Mouse (Mus musculus) c-Kit-positive CD71-positive TER-119-negative erythroid progenitor cells, embryonic 14.5 days (primary cell): Measurements from ENCODE around the gene Prkab2.

ENCODE experiments used
- DNase-seq: peaks from one replicate; pipeline ENCODE4 v3.0.0-alpha.2; 2013; ENCODE audit warnings: low read depth

Prkab2 gene

DNA sequence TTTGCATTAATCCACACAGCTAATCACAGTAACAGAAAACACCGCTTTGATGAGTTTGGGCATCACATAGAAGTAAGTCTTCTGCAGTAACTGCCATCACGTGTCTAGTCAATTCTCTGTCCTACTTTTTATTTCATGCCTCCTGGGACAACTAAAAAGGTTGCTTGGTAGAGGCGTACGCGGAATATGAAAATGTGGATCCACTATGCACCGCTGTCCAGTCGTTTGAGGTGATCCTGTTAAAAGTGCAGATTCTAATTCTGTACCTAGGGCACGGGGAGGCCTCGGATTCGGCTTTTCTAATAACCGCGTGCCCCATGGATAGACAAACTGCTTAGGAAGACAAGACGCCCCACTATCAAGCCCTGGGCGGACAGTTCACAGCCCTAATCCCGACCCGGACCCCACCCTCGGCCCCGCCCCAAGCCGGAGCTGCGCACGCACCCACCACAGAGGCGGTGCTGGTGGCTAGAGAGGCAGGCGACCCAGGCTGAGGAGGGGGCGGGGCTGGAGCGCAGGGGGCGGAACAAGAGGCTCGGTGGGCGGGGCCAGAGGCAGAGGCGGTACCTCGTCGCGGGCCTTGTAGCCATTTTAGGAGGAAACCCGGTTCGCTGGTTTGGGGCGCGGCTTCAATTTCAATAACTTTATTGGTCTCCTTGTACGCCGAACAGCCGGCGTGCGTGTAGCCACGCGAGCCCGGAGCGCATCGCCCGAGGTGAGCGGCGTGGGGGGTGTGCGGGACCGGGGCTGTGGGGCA is at the start of gene Prkab2:
Gene Prkab2, plus strand, starts transcription at position 539 of the 757 bp plus-strand sequence.
- DNase-seq, result peak; percentile 92

DNA sequence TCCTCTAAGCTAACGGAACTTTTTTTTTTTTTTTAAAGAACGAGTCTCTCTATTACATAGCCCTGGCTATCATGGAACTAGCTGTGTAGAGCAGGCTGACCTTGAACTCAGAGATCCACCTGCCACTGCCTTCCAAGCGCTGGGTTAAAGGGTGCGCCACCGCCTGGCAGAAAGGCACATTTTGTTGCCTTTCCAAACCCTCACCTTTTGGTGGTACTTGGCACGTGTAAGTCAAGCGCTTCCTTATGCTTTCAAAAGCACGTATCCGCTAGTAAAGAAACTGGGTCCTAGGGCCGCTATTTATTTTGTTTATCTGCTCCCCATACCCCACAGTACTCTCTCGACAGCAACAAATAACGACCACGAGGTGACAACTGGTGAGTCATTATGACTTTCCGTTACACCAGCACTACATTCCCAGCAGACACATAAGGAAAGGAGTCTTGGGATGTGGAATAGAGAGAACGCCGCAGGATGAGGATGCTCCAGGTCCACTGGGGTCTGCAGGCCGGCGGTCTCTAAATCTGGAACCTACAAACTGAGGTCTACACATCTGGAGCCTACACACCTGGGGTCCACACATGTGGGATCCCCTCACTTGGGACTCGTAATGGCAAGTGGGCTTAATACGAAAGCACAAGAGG is 48.7 kb upstream of the Prkab2 start:
- peak; percentile 65 for DNase-seq

DNA sequence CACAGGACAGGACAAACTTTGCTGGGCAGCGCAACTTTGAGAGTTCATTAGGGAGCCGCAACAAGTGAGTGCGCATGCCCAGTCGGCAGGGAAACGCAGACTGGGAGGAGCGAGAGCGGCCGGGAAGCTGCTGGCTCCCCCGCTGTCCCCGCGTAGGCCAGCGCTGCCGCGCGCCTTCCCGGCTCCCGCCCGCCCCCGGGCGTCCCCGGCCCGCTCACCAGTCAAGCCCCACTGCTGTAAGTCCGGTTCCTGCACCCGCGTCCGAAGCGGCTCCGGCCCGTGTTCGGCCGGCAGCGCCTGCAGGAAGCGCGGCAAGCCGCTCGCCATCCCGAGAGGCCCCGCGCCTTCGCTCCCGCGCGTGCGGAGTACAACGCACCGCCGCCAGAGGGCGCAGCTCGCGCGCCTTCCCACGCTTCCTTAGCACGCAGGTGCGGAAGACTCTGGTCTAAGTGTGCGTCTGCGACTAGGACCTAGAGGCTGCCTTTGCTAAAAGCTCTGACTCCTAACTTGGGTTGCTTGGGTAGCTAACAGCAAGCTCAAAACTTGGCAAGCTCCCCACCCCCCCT is 48.1 kb upstream of the Prkab2 start, which contains the start of gene Chd1l:
Gene Chd1l, minus strand, starts transcription at position 359 of the 566 bp plus-strand sequence.
- DNase-seq, result peak; percentile 83

DNA sequence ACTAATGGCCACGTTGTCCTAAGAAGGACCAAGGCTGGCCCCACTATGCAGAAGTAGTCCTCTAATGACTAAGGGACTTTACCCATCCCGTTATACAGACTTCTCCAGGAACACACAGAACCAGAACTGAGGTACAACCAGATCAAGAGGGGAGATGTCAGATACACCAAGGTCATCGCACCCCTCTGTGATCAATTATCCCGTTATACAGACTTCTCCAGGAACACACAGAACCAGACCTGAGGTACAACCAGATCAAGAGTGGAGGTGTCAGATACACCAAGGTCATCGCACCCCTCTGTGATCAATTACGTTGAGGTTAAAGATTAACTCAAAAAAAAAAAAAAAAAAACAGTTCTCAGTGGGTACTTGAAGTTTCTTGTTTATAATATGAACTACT is 47.0 kb upstream of the Prkab2 start:
- no peak for DNase-seq

DNA sequence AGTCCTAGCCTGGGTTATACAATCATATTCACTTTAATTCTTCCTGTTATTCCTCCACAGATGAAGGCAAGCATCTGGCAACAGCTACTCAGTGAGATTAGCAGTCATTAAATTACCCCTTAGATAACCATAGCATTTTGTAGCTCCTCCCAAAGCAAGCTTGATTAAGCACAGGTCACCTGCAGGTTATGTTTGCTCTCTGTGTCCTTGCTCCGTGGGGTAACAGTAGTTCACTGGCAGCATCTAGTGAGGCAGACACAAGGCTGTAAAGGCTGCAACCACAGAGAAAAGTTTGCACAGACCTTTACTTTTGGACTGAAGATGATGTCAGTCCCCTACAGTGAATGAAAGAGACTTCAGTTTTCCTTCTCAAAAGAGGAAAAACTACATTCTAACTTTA is 42.8 kb upstream of the Prkab2 start:
- DNase-seq, result no peak

DNA sequence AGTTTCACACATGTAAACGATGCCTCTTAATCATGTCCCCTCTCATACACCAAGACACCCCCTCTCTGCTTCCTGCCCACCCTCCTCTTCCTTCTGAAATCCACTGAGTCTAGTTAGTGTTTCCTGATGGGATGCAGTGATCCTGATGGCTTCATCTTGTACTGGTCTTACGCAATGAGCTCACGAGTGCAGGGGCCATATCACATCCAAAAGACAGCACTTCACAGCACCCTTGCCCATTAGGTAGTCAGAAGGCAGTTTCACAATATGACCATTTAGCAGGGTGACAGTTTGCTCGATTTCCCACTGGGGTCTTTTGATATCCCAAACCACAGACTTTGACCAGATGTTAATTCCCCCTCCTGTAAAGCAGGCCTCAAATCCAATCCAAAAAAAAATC is 42.1 kb upstream of the Prkab2 start:
- no peak for DNase-seq

DNA sequence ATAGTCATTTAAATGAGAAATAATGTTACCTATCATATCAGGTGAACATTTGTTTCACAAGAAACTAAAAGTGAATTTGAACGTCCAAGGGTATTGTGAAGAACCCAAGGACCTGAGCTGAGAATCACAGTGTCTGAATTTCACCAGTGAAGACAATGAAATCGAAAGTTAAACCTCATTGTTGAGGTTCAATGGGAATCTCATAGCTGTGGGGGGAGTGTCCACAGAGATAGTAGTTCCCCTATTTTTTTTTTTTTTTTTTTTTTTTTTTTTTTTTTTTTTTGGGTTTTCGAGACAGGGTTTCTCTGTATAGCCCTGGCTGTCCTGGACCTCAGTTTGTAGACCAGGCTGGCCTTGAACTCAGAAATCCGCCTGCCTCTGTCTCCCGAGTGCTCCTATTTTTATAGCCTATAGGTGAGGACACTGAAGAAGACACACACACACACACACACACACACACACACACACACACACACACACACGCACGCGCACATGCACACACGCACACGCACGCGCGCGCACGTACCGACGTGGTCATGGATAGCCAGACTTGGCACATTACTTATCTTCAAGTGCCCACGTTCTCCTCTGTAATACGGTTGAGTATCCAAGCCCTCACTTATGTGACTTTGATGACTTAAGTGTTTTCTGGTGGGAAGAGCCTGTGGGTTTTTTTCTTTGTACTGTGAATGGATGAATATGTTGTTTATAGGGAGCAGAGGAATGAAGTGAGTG is 40.7 kb upstream of the Prkab2 start:
- no peak for DNase-seq

DNA sequence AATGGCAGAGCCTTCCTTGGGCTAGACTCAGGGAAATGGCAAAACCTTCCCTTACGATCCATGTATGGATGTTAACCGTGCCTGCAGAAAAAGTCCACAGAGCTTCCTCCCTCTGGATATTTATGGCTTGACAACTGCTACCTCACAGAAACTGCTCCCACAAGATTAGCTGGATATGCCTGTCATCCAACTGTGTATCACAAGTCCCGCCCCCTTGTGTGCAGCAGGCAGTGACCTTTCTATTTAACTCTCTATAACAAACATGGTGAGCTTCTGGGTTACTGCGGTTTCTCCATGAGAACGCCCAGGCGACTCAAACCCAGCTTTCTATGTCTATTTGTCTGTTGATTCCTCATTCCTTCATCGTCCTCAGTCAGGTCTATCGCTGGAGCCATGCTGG is 40.1 kb upstream of the Prkab2 start:
- DNase-seq, result no peak

DNA sequence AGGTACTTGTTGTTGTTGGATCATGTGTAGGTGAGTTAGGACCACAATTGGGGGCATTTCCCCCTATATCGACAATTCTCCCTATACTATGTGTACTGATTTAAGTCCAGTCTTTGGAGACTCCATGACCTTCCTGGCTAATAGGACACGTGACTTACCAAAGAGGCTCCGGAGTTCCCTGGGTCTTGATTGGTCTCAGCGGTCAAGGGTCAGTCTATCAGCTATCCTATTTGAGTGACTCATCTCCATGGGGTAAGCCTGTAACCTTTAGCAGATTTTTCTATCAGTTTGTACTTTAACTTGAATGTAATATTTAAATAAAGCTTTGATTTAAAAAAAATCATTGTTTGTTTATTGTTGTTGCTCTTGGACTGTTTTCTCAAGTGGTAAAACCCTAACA is 37.3 kb upstream of the Prkab2 start:
- DNase-seq, result no peak

DNA sequence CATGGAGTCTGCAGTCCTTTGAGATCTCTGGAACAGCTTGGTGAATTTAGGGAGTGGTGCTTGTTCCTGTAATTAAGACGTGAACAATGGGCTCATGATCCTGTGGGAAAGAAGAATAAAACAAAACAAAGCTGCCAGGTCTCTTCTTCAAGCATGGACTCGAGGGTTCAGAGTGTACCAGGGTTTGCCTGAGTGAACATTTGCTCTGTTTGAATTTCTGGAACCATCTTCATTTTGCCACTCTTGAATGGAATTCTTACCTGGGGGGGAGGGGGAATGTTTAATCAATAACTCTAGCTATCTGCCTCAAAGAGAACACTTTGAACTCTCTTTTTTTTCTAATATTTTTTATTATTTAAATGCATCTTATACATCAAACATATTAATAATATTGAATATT is 33.4 kb upstream of the Prkab2 start:
- no peak for DNase-seq

DNA sequence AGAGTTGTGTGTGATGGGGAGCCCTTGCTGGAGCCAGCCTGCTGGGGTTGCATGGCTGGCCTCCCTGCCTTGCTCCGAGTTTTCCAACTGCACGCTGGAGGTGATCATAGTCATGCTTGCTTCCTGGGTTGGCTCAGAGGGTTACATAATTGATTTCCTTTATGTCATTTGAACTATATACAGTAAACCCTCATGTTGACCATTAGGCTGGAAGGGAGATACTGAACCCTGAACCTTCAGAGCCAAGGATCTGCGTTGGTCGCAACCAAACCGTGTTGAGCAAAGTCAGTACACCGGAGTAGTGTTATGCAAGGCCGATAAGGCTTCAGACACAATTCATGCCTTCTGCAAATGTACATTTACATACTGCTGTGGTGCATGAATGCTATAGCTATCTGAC is 30.1 kb upstream of the Prkab2 start:
- DNase-seq, result no peak

DNA sequence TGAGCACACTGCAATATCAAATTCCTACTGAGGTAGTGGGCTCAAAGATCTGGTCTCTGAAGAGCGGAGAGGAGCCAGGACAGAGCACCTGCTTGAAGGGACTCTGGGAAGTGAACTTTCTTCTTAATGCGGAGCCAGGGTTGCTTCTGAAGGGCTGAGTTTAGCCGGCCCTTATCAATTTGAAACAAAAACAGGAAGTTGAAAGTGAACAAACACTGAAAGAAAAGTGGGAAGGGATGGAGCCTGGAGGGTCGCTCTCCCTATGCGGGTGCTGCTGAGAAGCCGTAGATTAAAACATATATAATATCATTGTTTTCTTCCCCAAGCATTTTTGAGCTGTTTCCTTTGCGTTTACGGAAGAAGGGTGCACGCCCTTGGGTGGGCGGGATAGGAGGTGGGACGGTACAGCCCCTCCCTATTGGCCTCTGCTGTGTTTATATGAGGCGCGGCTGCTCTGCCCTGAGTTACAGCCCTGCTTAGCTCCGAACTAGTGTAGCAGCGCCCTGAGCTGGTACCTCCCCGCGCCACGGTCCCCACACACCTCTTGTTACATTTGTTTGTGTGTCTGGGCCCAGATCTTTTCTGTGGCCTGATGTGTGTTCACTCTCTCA is 29.5 kb upstream of the Prkab2 start, which contains the start of gene Fmo5:
Gene Fmo5, plus strand, starts transcription at position 414 of the 611 bp plus-strand sequence.
- peak; percentile 54 for DNase-seq

DNA sequence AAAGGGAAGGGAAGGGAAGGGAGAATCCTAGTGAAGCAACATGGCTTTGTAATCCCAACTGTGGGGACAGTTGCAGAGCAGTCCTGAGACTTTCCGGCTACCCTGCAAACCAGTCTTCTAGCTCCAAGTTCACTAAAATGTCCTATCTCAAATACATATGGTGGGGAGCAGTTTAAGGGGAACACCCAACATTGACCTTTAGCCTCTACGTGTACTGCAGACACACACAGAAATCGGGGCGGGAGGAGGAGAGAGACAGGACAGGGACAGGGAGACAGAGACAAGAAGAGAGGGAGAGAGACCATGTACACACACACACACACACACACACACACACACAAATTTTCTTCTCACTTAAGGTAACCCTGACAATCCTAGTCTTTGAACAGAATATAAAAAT is 28.1 kb upstream of the Prkab2 start:
- no peak for DNase-seq

DNA sequence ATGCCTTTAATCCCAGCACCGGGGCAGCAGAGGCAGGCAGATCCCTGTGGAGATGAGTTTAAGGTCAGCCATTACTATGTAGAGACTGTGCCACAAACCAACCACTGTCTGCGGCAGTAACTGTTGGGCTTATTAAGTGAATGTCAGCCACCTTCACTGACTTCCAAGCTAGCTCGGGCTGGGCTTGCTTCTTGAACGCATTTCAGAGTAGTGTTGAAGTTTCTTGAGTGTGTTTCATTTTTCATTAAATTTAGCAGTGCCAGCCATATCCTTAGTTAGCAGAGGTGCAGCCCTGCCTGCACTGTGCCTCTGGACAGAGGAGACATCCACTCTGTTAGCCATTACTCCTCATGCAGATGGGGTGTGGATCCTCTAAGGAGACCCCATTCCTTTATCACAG is 27.2 kb upstream of the Prkab2 start:
- no peak for DNase-seq

DNA sequence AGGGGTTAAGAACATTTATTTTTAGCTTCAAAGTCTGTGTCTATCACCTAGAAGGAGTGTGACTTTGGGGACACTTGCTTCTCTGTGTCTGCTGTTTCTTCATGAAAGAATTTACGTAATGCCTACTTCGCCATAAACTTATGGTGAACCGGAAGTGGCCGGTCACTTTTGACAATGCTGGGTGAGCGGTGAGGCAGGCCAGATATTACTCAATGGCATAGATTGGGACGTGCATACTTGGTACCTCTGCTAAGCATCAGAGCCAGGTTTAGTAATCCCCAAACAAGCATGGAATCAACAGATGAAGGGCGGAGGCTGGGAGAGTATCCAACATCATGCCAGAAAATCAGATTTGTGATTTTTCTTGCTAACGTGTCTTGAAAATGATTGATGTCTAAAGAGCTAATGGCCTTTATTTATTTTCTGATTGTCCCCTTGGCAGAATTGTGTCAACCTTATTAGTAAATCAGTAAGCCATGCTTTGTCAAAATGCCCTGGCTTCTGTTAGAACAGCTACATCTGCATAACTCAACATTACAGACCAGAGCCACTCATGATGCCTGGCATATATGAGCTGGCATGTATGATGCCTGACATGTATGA is 26.6 kb upstream of the Prkab2 start:
- no peak for DNase-seq

DNA sequence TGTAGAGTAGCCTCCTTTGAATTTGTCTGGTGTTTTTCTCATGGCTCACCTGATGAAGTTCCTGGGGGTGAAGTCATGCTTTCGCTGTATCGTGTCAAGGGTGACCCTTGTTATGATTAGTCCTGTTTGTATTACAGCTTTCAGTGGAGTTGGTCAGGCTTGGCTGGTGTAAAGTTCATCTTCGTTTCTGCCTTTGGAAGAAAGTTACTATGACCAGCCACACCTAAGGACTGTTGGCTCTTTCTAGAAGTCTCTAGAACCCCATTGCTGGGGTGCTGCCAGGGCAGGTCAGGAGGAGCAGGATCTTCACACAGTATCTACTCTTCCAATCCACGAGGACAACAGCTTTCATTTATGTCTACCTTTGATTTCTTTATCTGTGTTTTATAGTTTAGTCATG is 24.5 kb upstream of the Prkab2 start:
- DNase-seq, result no peak

DNA sequence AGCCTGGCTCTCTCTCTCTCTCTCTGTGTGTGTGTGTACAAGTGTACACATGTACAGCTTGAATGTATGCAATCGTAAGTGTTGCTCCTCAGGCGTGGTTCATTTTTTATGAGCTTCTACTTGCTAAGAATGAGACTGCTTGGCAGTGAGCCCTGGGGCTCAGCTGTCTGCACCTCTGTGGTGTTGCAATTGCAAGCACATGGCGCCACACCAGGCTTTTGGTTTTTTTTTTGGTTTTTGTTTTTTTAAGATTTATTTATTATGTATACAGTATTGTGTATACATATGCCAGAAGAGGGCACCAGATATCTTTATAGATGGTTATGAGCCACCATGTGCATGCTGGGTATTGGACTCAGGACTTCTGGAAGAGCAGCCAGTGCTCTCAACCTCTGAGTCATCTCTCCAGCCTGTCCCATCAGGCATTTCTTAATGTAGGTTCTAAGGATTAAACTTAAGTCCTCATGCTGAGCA is 23.7 kb upstream of the Prkab2 start:
- DNase-seq, result no peak

DNA sequence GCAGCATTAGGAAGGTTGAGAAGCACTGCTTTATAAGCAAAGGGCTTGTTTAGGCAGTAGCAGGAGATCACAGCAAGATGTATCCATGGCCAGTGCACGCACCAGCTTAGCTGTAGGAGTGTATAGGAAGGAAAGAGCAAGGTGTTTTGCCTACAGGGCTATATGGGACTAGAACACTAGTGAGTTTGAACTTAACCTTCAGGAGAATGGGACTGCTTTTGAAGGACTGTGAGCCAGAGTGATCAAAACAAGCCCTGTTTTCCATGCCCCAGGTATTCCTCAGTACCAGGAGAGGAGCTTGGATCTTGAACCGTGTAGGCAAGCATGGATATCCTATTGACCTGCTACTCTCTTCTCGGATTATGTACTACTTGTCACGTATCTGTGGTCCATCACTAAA is 16.6 kb upstream of the Prkab2 start:
- no peak for DNase-seq

DNA sequence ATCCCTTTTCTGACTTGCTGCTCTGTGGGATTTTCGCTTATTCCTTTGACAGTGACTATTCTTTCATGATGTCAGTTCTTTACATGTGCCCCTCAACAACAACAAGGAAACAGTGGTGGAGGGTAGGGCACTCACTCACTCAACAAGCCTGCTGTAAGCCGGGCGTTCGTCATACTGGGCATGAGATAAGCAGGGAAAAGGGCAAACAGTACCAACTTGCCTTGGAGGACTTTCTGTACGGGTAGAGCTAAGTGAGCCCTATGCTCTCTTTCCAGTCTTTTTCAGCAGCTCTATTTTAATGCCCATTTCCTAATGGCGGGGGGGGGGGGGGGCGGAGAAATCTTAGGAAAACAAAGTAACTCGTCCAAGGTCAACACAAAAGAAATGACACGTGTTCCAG is 16.0 kb upstream of the Prkab2 start:
- DNase-seq, result no peak

DNA sequence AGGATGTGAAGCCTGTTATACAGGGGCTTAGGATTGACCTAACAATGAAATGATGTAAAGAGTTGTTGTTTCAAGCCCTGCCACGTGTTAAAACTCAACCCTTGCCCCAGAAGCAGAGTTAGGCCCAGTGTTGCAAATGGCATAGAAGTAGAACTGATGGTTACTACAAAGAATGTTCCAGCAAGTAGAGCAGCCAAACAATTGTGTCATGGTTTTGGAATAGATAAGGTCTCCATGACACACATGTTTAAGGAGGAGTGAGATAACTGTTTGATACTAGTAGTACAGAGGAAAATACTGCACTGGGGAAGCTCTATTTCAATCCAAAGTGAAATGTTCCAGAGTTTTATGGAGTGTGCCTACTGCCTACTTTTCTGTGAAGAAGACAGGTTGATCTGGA is 9.5 kb upstream of the Prkab2 start:
- no peak for DNase-seq

DNA sequence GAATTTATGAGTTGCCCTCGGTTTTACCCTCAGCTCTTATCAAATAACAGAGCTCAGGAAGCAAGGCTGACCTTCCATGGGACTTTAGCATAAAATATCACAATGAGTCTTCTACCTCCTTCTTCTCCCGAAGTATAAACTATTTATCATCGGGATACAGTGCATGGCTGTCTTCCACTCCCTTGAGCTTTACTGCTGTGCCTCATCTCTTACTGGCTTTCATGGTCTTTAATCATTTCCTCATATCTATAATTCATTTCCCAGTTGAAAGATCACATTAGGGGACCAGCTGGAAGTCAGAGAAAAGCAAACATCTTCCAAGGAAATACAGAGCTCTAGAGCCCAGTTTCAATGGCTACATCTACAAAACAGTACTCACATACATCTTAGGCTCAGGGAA is 9.0 kb upstream of the Prkab2 start:
- no peak for DNase-seq

DNA sequence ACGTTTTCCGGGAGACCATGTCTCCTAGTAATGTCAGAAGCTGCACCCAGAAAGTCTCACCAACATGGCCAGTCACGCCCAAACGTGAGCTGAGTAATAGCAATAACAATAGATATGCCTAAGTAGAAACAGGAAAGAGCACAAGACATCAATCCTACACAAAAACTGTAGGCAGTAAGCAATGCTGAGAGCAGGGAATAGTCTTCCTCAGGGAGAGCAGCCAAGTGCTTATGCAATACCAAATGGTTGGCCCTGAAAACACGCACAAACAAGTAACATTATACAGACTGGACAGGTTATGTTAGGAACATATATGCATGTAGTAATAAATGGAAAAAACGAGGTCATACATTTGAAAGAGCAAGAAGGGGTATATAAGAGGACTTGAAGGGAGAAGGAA is 8.5 kb upstream of the Prkab2 start:
- DNase-seq, result no peak
